Mouse (Mus musculus): ENCODE data around the gene Oaz3. TPM values are rescaled to one million over a fixed set of nuclear protein-coding genes. Genes with fewer than 3 reads are reported as not detected.

Gene Oaz3
- polyA plus RNA-seq, 1 experiment from 2014 or later, result 0.56 TPM

- Histone ChIP-seq H3K9me3 (ENCODE audit: control insufficient read depth, low read length) (no peaks in the 10 kb centered on the region), H3K27me3 (ENCODE audit: control insufficient read depth, insufficient read depth, low read length) (no peaks in the 10 kb centered on the region), H3K4me3 (ENCODE audit: low read depth, low read length) (no peak overlapping the region), H3K4me1 (replicated peaks; ENCODE audit: control insufficient read depth, insufficient read depth, low read length) (peaks cover 3% of the 10 kb centered on the region; the same call in 1 of the 2 replicates), H3K27ac (ENCODE audit: low read depth, low read length) (0 out of 2 replicates have a peak overlapping the region, but pooled peaks have one; percentile 17), H3K9ac (ENCODE audit: low read depth, low read length) (no peak overlapping the region), H3K36me3 (ENCODE audit: control insufficient read depth, insufficient read depth, low read length) (no peaks in the 10 kb centered on the region), H3K4me2 (replicated peaks; ENCODE audit: low read depth, low read length) (no peak overlapping the region)
- DNase-seq (ENCODE audit: low spot score), result no peak
- ATAC-seq (ENCODE audit: low FRiP score), result no peak
- WGBS, result 62% methylated on average over 13 of the region's 13 CpGs
Observed at GRCm38 (mm10) chr3:94465632-94466430, 22.1 kb upstream of the Oaz3 start.

- Histone ChIP-seq H3K4me3 (ENCODE audit: low read depth, low read length) (no peak overlapping the region), H3K4me2 (replicated peaks; ENCODE audit: low read depth, low read length) (no peak overlapping the region), H3K9ac (ENCODE audit: low read depth, low read length) (no peak overlapping the region), H3K27ac (ENCODE audit: low read depth, low read length) (no peak overlapping the region), H3K27me3 (ENCODE audit: control insufficient read depth, insufficient read depth, low read length) (no peaks in the 10 kb centered on the region), H3K9me3 (ENCODE audit: control insufficient read depth, low read length) (no peaks in the 10 kb centered on the region), H3K4me1 (replicated peaks; ENCODE audit: control insufficient read depth, insufficient read depth, low read length) (peaks cover 3% of the 10 kb centered on the region; the same call in 1 of the 2 replicates), H3K36me3 (ENCODE audit: control insufficient read depth, insufficient read depth, low read length) (no peaks in the 10 kb centered on the region)
- DNase-seq (ENCODE audit: low spot score) (peak; percentile 54), ATAC-seq (ENCODE audit: low FRiP score) (peak; percentile 81)
- 48% methylated on average over 11 of the region's 11 CpGs for WGBS
Observed at GRCm38 (mm10) chr3:94463926-94464578, 20.3 kb upstream of the Oaz3 start.

GRCm38 (mm10) chr3:94459834-94460233 is 16.1 kb upstream of the Oaz3 start:
- Histone ChIP-seq H3K9me3 (ENCODE audit: control insufficient read depth, low read length) (no peaks in the 10 kb centered on the region; the same call in 1 of the 2 replicates), H3K4me1 (replicated peaks; ENCODE audit: control insufficient read depth, insufficient read depth, low read length) (peaks cover 3% of the 10 kb centered on the region; the same call in 1 of the 2 replicates), H3K9ac (ENCODE audit: low read depth, low read length) (no peak overlapping the region), H3K4me3 (ENCODE audit: low read depth, low read length) (no peak overlapping the region), H3K27me3 (ENCODE audit: control insufficient read depth, insufficient read depth, low read length) (no peaks in the 10 kb centered on the region), H3K4me2 (replicated peaks; ENCODE audit: low read depth, low read length) (no peak overlapping the region), H3K27ac (ENCODE audit: low read depth, low read length) (no peak overlapping the region), H3K36me3 (ENCODE audit: control insufficient read depth, insufficient read depth, low read length) (no peaks in the 10 kb centered on the region)
- WGBS, result 96% methylated on average over 2 of the region's 2 CpGs
- DNase-seq (ENCODE audit: low spot score) (no peak), ATAC-seq (ENCODE audit: low FRiP score) (no peak)

- ATAC-seq (ENCODE audit: low FRiP score) (no peak), DNase-seq (ENCODE audit: low spot score) (no peak)
- Histone ChIP-seq H3K4me2 (replicated peaks; ENCODE audit: low read depth, low read length) (no peak overlapping the region), H3K4me3 (ENCODE audit: low read depth, low read length) (no peak overlapping the region), H3K27me3 (ENCODE audit: control insufficient read depth, insufficient read depth, low read length) (no peaks in the 10 kb centered on the region), H3K27ac (ENCODE audit: low read depth, low read length) (no peak overlapping the region), H3K4me1 (replicated peaks; ENCODE audit: control insufficient read depth, insufficient read depth, low read length) (no peaks in the 10 kb centered on the region), H3K36me3 (ENCODE audit: control insufficient read depth, insufficient read depth, low read length) (no peaks in the 10 kb centered on the region), H3K9me3 (ENCODE audit: control insufficient read depth, low read length) (no peaks in the 10 kb centered on the region; the same call in 1 of the 2 replicates), H3K9ac (ENCODE audit: low read depth, low read length) (no peak overlapping the region)
- WGBS, result 87% methylated on average over 3 of the region's 3 CpGs
Observed at GRCm38 (mm10) chr3:94457055-94457454, 13.3 kb upstream of the Oaz3 start.

- H3K9me3 ChIP-seq (ENCODE audit: control insufficient read depth, low read length), result no peaks in the 10 kb centered on the region; the same call in 1 of the 2 replicates
- peak overlapping the region; percentile 35 for H3K4me2 ChIP-seq (replicated peaks; ENCODE audit: low read depth, low read length)
- H3K36me3 ChIP-seq (ENCODE audit: control insufficient read depth, insufficient read depth, low read length), result no peaks in the 10 kb centered on the region
- no peaks in the 10 kb centered on the region for H3K27me3 ChIP-seq (ENCODE audit: control insufficient read depth, insufficient read depth, low read length)
- H3K27ac ChIP-seq (ENCODE audit: low read depth, low read length), result no peak overlapping the region
- H3K4me3 ChIP-seq (ENCODE audit: low read depth, low read length), result 0 out of 2 replicates have a peak overlapping the region, but pooled peaks have one; percentile 18
- H3K9ac ChIP-seq (ENCODE audit: low read depth, low read length), result no peak overlapping the region
- no peaks in the 10 kb centered on the region for H3K4me1 ChIP-seq (replicated peaks; ENCODE audit: control insufficient read depth, insufficient read depth, low read length)
- 2% methylated on average over 12 of the region's 12 CpGs for WGBS
- DNase-seq (ENCODE audit: low spot score), result peak; percentile 98
- ATAC-seq (ENCODE audit: low FRiP score), result peak; percentile 87
Observed at GRCm38 (mm10) chr3:94456529-94457000, 12.8 kb upstream of the Oaz3 start.

- ATAC-seq (ENCODE audit: low FRiP score) (no peak), DNase-seq (ENCODE audit: low spot score) (no peak)
- Histone ChIP-seq H3K9ac (ENCODE audit: low read depth, low read length) (no peak overlapping the region), H3K27me3 (ENCODE audit: control insufficient read depth, insufficient read depth, low read length) (no peaks in the 10 kb centered on the region), H3K4me3 (ENCODE audit: low read depth, low read length) (no peak overlapping the region), H3K27ac (ENCODE audit: low read depth, low read length) (no peak overlapping the region), H3K9me3 (ENCODE audit: control insufficient read depth, low read length) (no peaks in the 10 kb centered on the region), H3K4me1 (replicated peaks; ENCODE audit: control insufficient read depth, insufficient read depth, low read length) (no peaks in the 10 kb centered on the region), H3K36me3 (ENCODE audit: control insufficient read depth, insufficient read depth, low read length) (peaks cover 8% of the 10 kb centered on the region), H3K4me2 (replicated peaks; ENCODE audit: low read depth, low read length) (no peak overlapping the region)
- 95% methylated on average over 2 of the region's 2 CpGs for WGBS
Observed at GRCm38 (mm10) chr3:94449377-94449776, 5.7 kb upstream of the Oaz3 start.

GRCm38 (mm10) chr3:94442951-94443596 is 641 bp downstream of the Oaz3 start, which contains the start of gene Mrpl9:
Mrpl9 (plus strand) TSS chr3:94443318.
- Histone ChIP-seq H3K27me3 (ENCODE audit: control insufficient read depth, insufficient read depth, low read length) (no peaks in the 10 kb centered on the region), H3K9ac (ENCODE audit: low read depth, low read length) (peak within 1 kb of the TSS; percentile 86), H3K4me3 (ENCODE audit: low read depth, low read length) (peak within 1 kb of the TSS; percentile 74), H3K4me1 (replicated peaks; ENCODE audit: control insufficient read depth, insufficient read depth, low read length) (peaks cover 2% of the 10 kb centered on the region; the same call in 1 of the 2 replicates), H3K36me3 (ENCODE audit: control insufficient read depth, insufficient read depth, low read length) (peaks cover 7% of the 10 kb centered on the region), H3K4me2 (replicated peaks; ENCODE audit: low read depth, low read length) (peak within 1 kb of the TSS; percentile 46), H3K9me3 (ENCODE audit: control insufficient read depth, low read length) (no peaks in the 10 kb centered on the region), H3K27ac (ENCODE audit: low read depth, low read length) (peak within 1 kb of the TSS; percentile 55; the same call in 1 of the 2 replicates)
- WGBS, result 1% methylated on average over 39 of the region's 39 CpGs
- ATAC-seq (ENCODE audit: low FRiP score) (peak; percentile 98), DNase-seq (ENCODE audit: low spot score) (peak; percentile 98)

GRCm38 (mm10) chr3:94441182-94441581 is 2.5 kb downstream of the Oaz3 start:
- ATAC-seq (ENCODE audit: low FRiP score), result no peak
- no peak overlapping the region for H3K9ac ChIP-seq (ENCODE audit: low read depth, low read length)
- H3K36me3 ChIP-seq (ENCODE audit: control insufficient read depth, insufficient read depth, low read length), result no peaks in the 10 kb centered on the region
- no peak for DNase-seq (ENCODE audit: low spot score)
- no peak overlapping the region for H3K4me3 ChIP-seq (ENCODE audit: low read depth, low read length)
- no peak overlapping the region for H3K4me2 ChIP-seq (replicated peaks; ENCODE audit: low read depth, low read length)
- H3K27ac ChIP-seq (ENCODE audit: low read depth, low read length), result no peak overlapping the region
- peaks cover 2% of the 10 kb centered on the region; the same call in 1 of the 2 replicates for H3K4me1 ChIP-seq (replicated peaks; ENCODE audit: control insufficient read depth, insufficient read depth, low read length)
- H3K9me3 ChIP-seq (ENCODE audit: control insufficient read depth, low read length), result no peaks in the 10 kb centered on the region
- WGBS, result 44% methylated on average over 3 of the region's 3 CpGs
- H3K27me3 ChIP-seq (ENCODE audit: control insufficient read depth, insufficient read depth, low read length), result no peaks in the 10 kb centered on the region
